Mouse (Mus musculus) liver, adult 2 months (tissue): ENCODE measurements around the gene Itpripl1.

ENCODE experiments used
- CTCF ChIP-seq: fragments of 200-500 bp; IDR thresholded peaks from 2 replicates; pipeline ENCODE4 v1.5.1; 2011; ENCODE audit warnings: low read depth, low read length, control low read depth
- POLR2A ChIP-seq: fragments of 200-500 bp; IDR thresholded peaks from 2 replicates; pipeline ENCODE4 v1.6.1; 2011; ENCODE audit warnings: low read length, control low read depth; ENCODE audit not compliant: insufficient read depth; ENCODE audit errors: extremely low read depth

DNA sequence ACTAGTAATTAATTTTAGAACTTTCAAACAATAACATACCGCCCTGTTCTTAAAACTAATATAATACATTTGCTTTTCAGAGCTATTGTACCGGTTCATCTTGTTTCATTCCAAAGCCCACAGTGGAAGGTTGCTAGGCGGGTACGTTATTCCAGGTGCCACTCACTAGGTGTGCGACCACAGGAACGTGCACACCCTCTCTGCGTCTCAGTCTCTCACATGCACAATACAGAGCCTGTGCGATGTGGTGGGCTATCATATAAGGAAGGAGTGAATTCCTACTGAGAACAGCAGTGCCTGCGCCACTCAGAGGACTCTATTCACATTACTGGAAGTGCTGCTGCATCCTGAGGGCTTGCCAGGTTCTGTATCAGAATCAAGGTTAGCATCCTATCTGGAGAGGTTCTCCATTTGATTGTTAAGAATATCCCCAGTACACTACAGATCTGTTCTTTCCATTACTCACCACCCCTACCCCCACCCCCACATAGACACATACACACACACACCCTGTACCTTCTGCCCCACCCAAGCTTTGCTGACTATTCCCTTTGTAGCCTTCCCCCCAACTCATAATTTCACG is 5.3 kb downstream of the Itpripl1 start:
- TF ChIP-seq CTCF, result no peak
- TF ChIP-seq POLR2A, result no peak
